ENCODE assay signal across 15 mouse cellular contexts in the genomic region with DNA sequence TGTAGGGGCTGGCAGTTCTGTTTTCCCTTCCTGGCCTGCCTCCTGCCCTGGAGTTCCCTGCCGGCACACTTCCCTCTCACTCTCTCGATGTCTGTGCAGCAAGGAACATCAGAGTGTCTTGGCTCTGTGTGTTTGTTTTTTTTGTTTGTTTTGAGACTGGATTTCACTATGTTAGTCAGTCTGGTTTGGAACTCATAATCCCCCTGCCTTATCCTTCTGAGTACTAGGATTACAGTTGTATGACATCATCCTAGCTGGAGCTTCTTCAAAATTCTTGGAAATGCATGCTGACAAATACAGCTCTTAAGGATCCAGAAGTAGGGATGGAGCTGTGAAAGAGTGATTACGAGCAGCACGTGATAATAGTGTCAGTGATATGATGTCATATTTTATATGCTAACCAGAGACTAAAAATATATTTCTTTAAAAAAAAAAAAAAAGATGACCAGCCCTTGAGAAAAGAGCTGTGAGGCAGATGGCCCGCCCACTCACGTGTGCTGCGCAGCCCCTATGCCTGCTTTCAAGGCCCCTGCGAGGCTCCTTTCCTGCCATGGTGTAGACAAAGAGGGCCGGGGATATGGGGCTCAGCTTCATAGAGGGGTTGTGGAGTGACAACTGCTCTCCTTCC. TPM values are rescaled to one million over a fixed set of nuclear protein-coding genes. Genes with fewer than 3 reads are reported as not detected.
DNase-seq lines count a peak whose midpoint lies in the region; ATAC-seq and TF ChIP-seq lines count a peak whose summit lies in the region.
"Had no signal": no experiment of that assay in that cellular context is flagged by ENCODE, and none has a peak within 500 bp of the region (broad histone marks: within the 10 kb centered on the region; RNA-seq: fewer than 3 reads in every experiment).

No protein-coding gene starts in this region.

- intact Hi-C loops in heart, postnatal 36 days (cut with DNase I), result no loop called here
- intact Hi-C loops in left cerebral cortex, postnatal 10 days (cut with DNase I), result loop anchor here (5.0 kb wide), 1 partner anchor 32 kb away; no protein-coding TSS in a partner anchor

- H3K27ac ChIP-seq in heart, embryonic 16.5 days (ENCODE audit: low read length), result peak overlapping the region; percentile 58
- 0 out of 2 replicates have a peak overlapping the region, but pooled peaks have one; percentile 3 for H3K27ac ChIP-seq in midbrain, embryonic 12.5 days (replicated peaks)
- no peak overlapping the region for H3K27ac ChIP-seq in midbrain, postnatal 0 days (ENCODE audit: low read depth, low read length)
- H3K27ac ChIP-seq in stomach, embryonic 14.5 days (ENCODE audit: low read length), result peak overlapping the region; percentile 69; the same call in 1 of the 2 replicates
- H3K27ac ChIP-seq: liver, embryonic 12.5 days had no signal

- H3K4me3 ChIP-seq in heart, embryonic 16.5 days (ENCODE audit: low read length), result no peak overlapping the region
- H3K4me3 ChIP-seq in midbrain, embryonic 12.5 days, result no peak overlapping the region
- H3K4me3 ChIP-seq in midbrain, postnatal 0 days (ENCODE audit: low read depth, low read length), result no peak overlapping the region
- H3K4me3 ChIP-seq in stomach, embryonic 14.5 days (ENCODE audit: low read depth, low read length), result no peak overlapping the region
- H3K4me3 ChIP-seq: heart, embryonic 12.5 days; liver, embryonic 12.5 days; megakaryocyte, embryonic 14.5 days had no signal

- H3K4me2 ChIP-seq in heart, embryonic 16.5 days (ENCODE audit: low read depth, low read length), result no peak overlapping the region
- no peak overlapping the region for H3K4me2 ChIP-seq in midbrain, embryonic 12.5 days (replicated peaks)
- H3K4me2 ChIP-seq in midbrain, postnatal 0 days (ENCODE audit: low read depth, low read length, poor library complexity, severe bottlenecking), result no peak overlapping the region
- no peak overlapping the region for H3K4me2 ChIP-seq in stomach, embryonic 14.5 days (replicated peaks; ENCODE audit: low read depth, low read length)
- H3K4me2 ChIP-seq: heart, embryonic 12.5 days; liver, embryonic 12.5 days had no signal

- WGBS in heart, embryonic 16.5 days, result 61% methylated on average over 9 of the region's 9 CpGs
- 87% methylated on average over 9 of the region's 9 CpGs for WGBS in midbrain, embryonic 12.5 days
- 79% methylated on average over 9 of the region's 9 CpGs for WGBS in midbrain, postnatal 0 days
- 65% methylated on average over 9 of the region's 9 CpGs for WGBS in stomach, embryonic 14.5 days

- no peak for TF ChIP-seq CTCF in midbrain, postnatal 0 days (IDR thresholded peaks at IDR 0.05)

- H3K4me1 ChIP-seq in heart, embryonic 16.5 days (ENCODE audit: control insufficient read depth, insufficient read depth, low read length), result peaks cover 29% of the 10 kb centered on the region
- H3K4me1 ChIP-seq in midbrain, embryonic 12.5 days, result peaks cover 8% of the 10 kb centered on the region
- H3K4me1 ChIP-seq in midbrain, postnatal 0 days (ENCODE audit: insufficient read depth, low read length), result no peaks in the 10 kb centered on the region; the same call in 1 of the 2 replicates
- H3K4me1 ChIP-seq in stomach, embryonic 14.5 days (ENCODE audit: control insufficient read depth, insufficient read depth, low read length), result peaks cover 2% of the 10 kb centered on the region; the same call in 1 of the 2 replicates
- H3K4me1 ChIP-seq: liver, embryonic 12.5 days had no signal

- peak overlapping the region; percentile 30; the same call in 1 of the 2 replicates for H3K9ac ChIP-seq in heart, embryonic 16.5 days (ENCODE audit: low read length)
- H3K9ac ChIP-seq in midbrain, embryonic 12.5 days (replicated peaks), result no peak overlapping the region
- H3K9ac ChIP-seq in midbrain, postnatal 0 days (replicated peaks; ENCODE audit: low read length, poor library complexity, severe bottlenecking), result no peak overlapping the region
- no peak overlapping the region for H3K9ac ChIP-seq in stomach, embryonic 14.5 days (replicated peaks; ENCODE audit: low read depth, low read length)
- H3K9ac ChIP-seq: liver, embryonic 12.5 days had no signal

- no peak for DNase-seq in heart, postnatal 36 days
- no peak for DNase-seq in midbrain, postnatal 0 days (ENCODE audit: low spot score)
- DNase-seq in left cerebral cortex, postnatal 10 days (ENCODE audit: extremely low spot score in 1 of 2, low spot score in 2 of 2), result peak; percentile 37 to 69
- DNase-seq in adrenal gland, postnatal 25 days, result no peak
- DNase-seq in adrenal gland, adult (ENCODE audit: inconsistent age in 2 of 2, low spot score in 1 of 2), result no peak
- DNase-seq: cerebellum, postnatal 14 days; gastrocnemius, postnatal 10 days; kidney, adult 18-20 months; thymus, postnatal 4 days had no signal

- peak; percentile 47; the same call in 1 of the 2 replicates for ATAC-seq in heart, embryonic 16.5 days (replicated peaks; ENCODE audit: extremely low read depth, insufficient read depth, low FRiP score)
- no peak for ATAC-seq in midbrain, embryonic 12.5 days (ENCODE audit: low FRiP score, low read depth)
- no peak for ATAC-seq in midbrain, postnatal 0 days (ENCODE audit: low FRiP score)
- ATAC-seq in stomach, embryonic 14.5 days (ENCODE audit: insufficient number of reproducible peaks, insufficient read depth, low FRiP score, low read depth), result no peak
- ATAC-seq: liver, embryonic 12.5 days had no signal

- H3K9me3 ChIP-seq in heart, embryonic 16.5 days (replicated peaks; ENCODE audit: control insufficient read depth, low read length), result no peaks in the 10 kb centered on the region
- H3K9me3 ChIP-seq in midbrain, embryonic 12.5 days, result no peaks in the 10 kb centered on the region
- no peaks in the 10 kb centered on the region for H3K9me3 ChIP-seq in midbrain, postnatal 0 days (ENCODE audit: low read length)
- H3K9me3 ChIP-seq in stomach, embryonic 14.5 days (ENCODE audit: control insufficient read depth, low read depth, low read length), result no peaks in the 10 kb centered on the region
- H3K9me3 ChIP-seq: heart, embryonic 12.5 days; liver, embryonic 12.5 days; megakaryocyte, embryonic 14.5 days had no signal

- H3K27me3 ChIP-seq in heart, embryonic 16.5 days (ENCODE audit: control insufficient read depth, insufficient read depth, low read length), result no peaks in the 10 kb centered on the region
- no peaks in the 10 kb centered on the region for H3K27me3 ChIP-seq in midbrain, embryonic 12.5 days
- H3K27me3 ChIP-seq in midbrain, postnatal 0 days (ENCODE audit: insufficient read depth, low read length), result no peaks in the 10 kb centered on the region
- no peaks in the 10 kb centered on the region for H3K27me3 ChIP-seq in stomach, embryonic 14.5 days (ENCODE audit: control insufficient read depth, insufficient read depth, low read length)
- H3K27me3 ChIP-seq: heart, embryonic 12.5 days; liver, embryonic 12.5 days; megakaryocyte, embryonic 14.5 days had no signal

- peaks cover 6% of the 10 kb centered on the region for H3K36me3 ChIP-seq in heart, embryonic 16.5 days (ENCODE audit: control insufficient read depth, insufficient read depth)
- H3K36me3 ChIP-seq in midbrain, embryonic 12.5 days, result peaks cover 57% of the 10 kb centered on the region
- H3K36me3 ChIP-seq in midbrain, postnatal 0 days (ENCODE audit: insufficient read depth, low read length), result peaks cover 18% of the 10 kb centered on the region; the same call in 1 of the 2 replicates
- H3K36me3 ChIP-seq in stomach, embryonic 14.5 days (ENCODE audit: control insufficient read depth, insufficient read depth, low read length), result peaks cover 24% of the 10 kb centered on the region

RNA-seq across cellular contexts. Expression of a gene that starts 21.5 kb away (rescaled TPM):
- 0.42 and 0.88 TPM in 2 replicates for polyA plus RNA-seq in heart, embryonic 16.5 days (2015; fragmentation: Nextera tagmentation; extraction: Ambion mirVana)
- under 1 TPM; 0.49 to 0.72 TPM for total RNA-seq in heart, postnatal 36 days (2021)
- polyA plus RNA-seq in midbrain, embryonic 12.5 days (2016; fragmentation: Nextera tagmentation; extraction: Ambion mirVana), result 0.31 and 0.33 TPM in 2 replicates
- 0.11 and 0.71 TPM in 2 replicates for total RNA-seq in midbrain, postnatal 0 days (2014; rRNA removed)
- 0.23 TPM in 1 of 2 replicates, not detected in the other for polyA plus RNA-seq in midbrain, postnatal 0 days (2015; fragmentation: Nextera tagmentation; extraction: Ambion mirVana)
- total RNA-seq in left cerebral cortex, postnatal 10 days (2021), result 1 to 10 TPM in 1 of 2 experiments, under 1 TPM in 1; 0.91 to 1.1 TPM
- polyA plus RNA-seq in stomach, embryonic 14.5 days (2014; fragmentation: Nextera tagmentation; extraction: Ambion mirVana), result 0.58 and 0.84 TPM in 2 replicates
- total RNA-seq in adrenal gland, postnatal 25 days (2021), result 3.4 and 8.4 TPM in 2 replicates

RNA-seq across cellular contexts. Expression of a gene that starts 36.8 kb away (rescaled TPM):
- 14.9 and 17.3 TPM in 2 replicates for polyA plus RNA-seq in heart, embryonic 16.5 days (2015; fragmentation: Nextera tagmentation; extraction: Ambion mirVana)
- total RNA-seq in heart, postnatal 36 days (2021), result 10 to 100 TPM; 34.4 to 39.4 TPM
- 0.42 and 0.46 TPM in 2 replicates for polyA plus RNA-seq in midbrain, embryonic 12.5 days (2016; fragmentation: Nextera tagmentation; extraction: Ambion mirVana)
- total RNA-seq in midbrain, postnatal 0 days (2014; rRNA removed), result 22.1 and 25.1 TPM in 2 replicates
- polyA plus RNA-seq in midbrain, postnatal 0 days (2015; fragmentation: Nextera tagmentation; extraction: Ambion mirVana), result 10.8 and 11.1 TPM in 2 replicates
- 10 to 100 TPM; 12.0 to 16.5 TPM for total RNA-seq in left cerebral cortex, postnatal 10 days (2021)
- polyA plus RNA-seq in stomach, embryonic 14.5 days (2014; fragmentation: Nextera tagmentation; extraction: Ambion mirVana), result 0.71 and 0.73 TPM in 2 replicates
- 8.7 and 17.1 TPM in 2 replicates for total RNA-seq in adrenal gland, postnatal 25 days (2021)
- polyA plus RNA-seq: liver, embryonic 12.5 days had no signal

Comparison
In these comparisons a context has a peak if more than half of its experiments do, and no peak if none do; other contexts are left out.
1. DNase-seq: peak in left cerebral cortex, postnatal 10 days (2 of 2); none in heart, postnatal 36 days (0 of 2), midbrain, postnatal 0 days (single experiment), adrenal gland, postnatal 25 days (single experiment) and adrenal gland, adult (0 of 2).